Mouse (Mus musculus) midbrain, embryonic 14.5 days (tissue): ENCODE results near the gene Mpv17l. TPM values are rescaled to one million over a fixed set of nuclear protein-coding genes. Genes with fewer than 3 reads are reported as not detected.
"Not testable (repeated sequence)": the region's sequence is repeated elsewhere in the genome, so short reads cannot be mapped to it uniquely, and the experiment has no call there.

Experiments
- ATAC-seq: fragments of 200-750 bp; cut with Nextera tagmentation; 2 replicates; pipeline ENCODE4 v1.8.0; 2017; ENCODE audit warnings: moderate number of reproducible peaks, moderate library complexity; ENCODE audit not compliant: low FRiP score, low TSS enrichment
- DNase-seq: peaks from one replicate; pipeline ENCODE4 v3.0.0-alpha.2; 2015
- H3K27ac ChIP-seq: fragments of 300-500 bp; sonication (generic); replicated peaks from 2 replicates; pipeline ENCODE4 v1.5.1; 2014; ENCODE audit warnings: mild to moderate bottlenecking, low read depth, low read length, moderate library complexity
- H3K27me3 ChIP-seq: fragments of 300-500 bp; sonication (generic); 2 replicates; pipeline ENCODE4 v1.6.1; 2014; ENCODE audit warnings: low read length, control low read depth, mixed read lengths; ENCODE audit not compliant: control insufficient read depth, insufficient read depth
- H3K36me3 ChIP-seq: fragments of 300-500 bp; sonication (generic); 2 replicates; pipeline ENCODE4 v1.6.1; 2014; ENCODE audit warnings: low read length, control low read depth; ENCODE audit not compliant: control insufficient read depth, insufficient read depth
- H3K4me1 ChIP-seq: fragments of 300-500 bp; sonication (generic); 2 replicates; pipeline ENCODE4 v1.6.1; 2014; ENCODE audit warnings: mild to moderate bottlenecking, antibody characterized with exemption, low read length, control low read depth; ENCODE audit not compliant: control insufficient read depth, insufficient read depth
- H3K4me2 ChIP-seq: fragments of 300-500 bp; sonication (generic); 2 replicates; pipeline ENCODE4 v1.6.1; 2014; ENCODE audit warnings: mild to moderate bottlenecking, low read length, moderate library complexity
- H3K4me3 ChIP-seq: fragments of 300-500 bp; sonication (generic); replicated peaks from 2 replicates; pipeline ENCODE4 v1.5.1; 2014; ENCODE audit warnings: low read depth, low read length
- H3K9ac ChIP-seq: fragments of 300-500 bp; sonication (generic); replicated peaks from 2 replicates; pipeline ENCODE4 v1.6.1; 2014; ENCODE audit warnings: mild to moderate bottlenecking, low read length, moderate library complexity
- H3K9me3 ChIP-seq: fragments of 300-500 bp; sonication (generic); 2 replicates; pipeline ENCODE4 v1.6.1; 2016; ENCODE audit warnings: low read length, control low read depth, mixed read lengths; ENCODE audit not compliant: control insufficient read depth
- WGBS: fragments of 180-500 bp; shearing (Covaris S2); extraction: QIAGEN DNeasy Blood & Tissue Kit; methylation state at CpG from one replicate; pipeline ENCODE4 v1.1.7; 2014; 5-methylcytosine and 5-hydroxymethylcytosine counted together
- polyA plus RNA-seq: library from polyadenylated mRNA; unstranded; fragments of >200 nt; fragmentation: Nextera tagmentation; extraction: Ambion mirVana; gene quantifications from 2 replicates; pipeline ENCODE4 v1.2.1, GENCODE M21; 2014

The Mpv17l gene
- polyA plus RNA-seq, 1 experiment from 2014 or later, result 22.0 TPM

GRCm38 (mm10) chr16:13977026-13977425, 74.1 kb downstream of the Mpv17l start:
- not testable (repeated sequence) for H3K4me1 ChIP-seq, H3K9me3 ChIP-seq, ATAC-seq, H3K4me2 ChIP-seq, H3K36me3 ChIP-seq, H3K27me3 ChIP-seq, H3K4me3 ChIP-seq, DNase-seq, H3K9ac ChIP-seq, H3K27ac ChIP-seq
- WGBS, result 58% methylated on average over 1 of the region's 1 CpGs

- not testable (repeated sequence) for H3K27me3 ChIP-seq, H3K27ac ChIP-seq, H3K9me3 ChIP-seq, H3K9ac ChIP-seq, ATAC-seq, H3K4me3 ChIP-seq, H3K36me3 ChIP-seq, H3K4me1 ChIP-seq, H3K4me2 ChIP-seq, DNase-seq
- 72% methylated on average over 3 of the region's 3 CpGs for WGBS
These were observed 78.8 kb downstream of the Mpv17l start for GRCm38 (mm10) chr16:13981726-13982125.

GRCm38 (mm10) chr16:13983161-13983560, 80.2 kb downstream of the Mpv17l start:
- Histone ChIP-seq H3K27me3 (no peaks in the 10 kb centered on the region), H3K4me1 (peaks cover 9% of the 10 kb centered on the region; the same call in 1 of the 2 replicates), H3K27ac (no peak overlapping the region), H3K4me2 (no peak overlapping the region), H3K36me3 (no peaks in the 10 kb centered on the region), H3K9ac (no peak overlapping the region), H3K4me3 (no peak overlapping the region), H3K9me3 (no peaks in the 10 kb centered on the region)
- WGBS, result 84% methylated on average over 5 of the region's 5 CpGs
- no peak for ATAC-seq
- no peak for DNase-seq

GRCm38 (mm10) chr16:13986197-13986573, 83.2 kb downstream of the Mpv17l start:
- Histone ChIP-seq H3K9ac (peak overlapping the region; percentile 96), H3K4me2 (peak overlapping the region; percentile 62), H3K27me3 (no peaks in the 10 kb centered on the region), H3K4me3 (peak overlapping the region; percentile 82), H3K27ac (peak overlapping the region; percentile 93), H3K36me3 (no peaks in the 10 kb centered on the region), H3K4me1 (peaks cover 16% of the 10 kb centered on the region), H3K9me3 (no peaks in the 10 kb centered on the region)
- ATAC-seq, result peak; percentile 62; the same call in 1 of the 2 replicates
- DNase-seq, result no peak
- WGBS, result 30% methylated on average over 3 of the region's 3 CpGs

- Histone ChIP-seq H3K4me2 (peak within 1 kb of the TSS; percentile 62), H3K27me3 (no peaks in the 10 kb centered on the region), H3K9me3 (no peaks in the 10 kb centered on the region), H3K4me1 (peaks cover 16% of the 10 kb centered on the region), H3K36me3 (no peaks in the 10 kb centered on the region; the same call in 1 of the 2 replicates), H3K27ac (peak within 1 kb of the TSS; percentile 93), H3K9ac (peak within 1 kb of the TSS; percentile 96), H3K4me3 (peak within 1 kb of the TSS; percentile 82)
- DNase-seq (peak; percentile 83), ATAC-seq (peak; percentile 86)
- WGBS, result under 1% methylated on average over 31 of the region's 31 CpGs
These were observed 83.9 kb downstream of the Mpv17l start, which contains the start of the genes 2900011O08Rik and Ifitm7 for GRCm38 (mm10) chr16:13986574-13987478. Gene 2900011O08Rik, plus strand, starts transcription at chr16:13986604. Gene Ifitm7, minus strand, starts transcription at chr16:13986888.

- no peak overlapping the region for H3K4me3 ChIP-seq
- 85% methylated on average over 11 of the region's 11 CpGs for WGBS
- no peaks in the 10 kb centered on the region for H3K9me3 ChIP-seq
- H3K27ac ChIP-seq, result no peak overlapping the region
- ATAC-seq (no peak), DNase-seq (no peak)
- no peaks in the 10 kb centered on the region for H3K27me3 ChIP-seq
- no peak overlapping the region for H3K4me2 ChIP-seq
- H3K4me1 ChIP-seq, result peaks cover 12% of the 10 kb centered on the region
- no peak overlapping the region for H3K9ac ChIP-seq
- peaks cover 5% of the 10 kb centered on the region; the same call in 1 of the 2 replicates for H3K36me3 ChIP-seq
These were observed 89.7 kb downstream of the Mpv17l start for GRCm38 (mm10) chr16:13992518-13993248.

GRCm38 (mm10) chr16:13994076-13994475, 91.1 kb downstream of the Mpv17l start:
- Histone ChIP-seq H3K4me1 (no peaks in the 10 kb centered on the region; the same call in 1 of the 2 replicates), H3K9me3 (no peaks in the 10 kb centered on the region), H3K4me2 (no peak overlapping the region), H3K27me3 (no peaks in the 10 kb centered on the region), H3K4me3 (no peak overlapping the region), H3K27ac (no peak overlapping the region), H3K9ac (no peak overlapping the region), H3K36me3 (peaks cover 5% of the 10 kb centered on the region; the same call in 1 of the 2 replicates)
- DNase-seq, result no peak
- no peak for ATAC-seq
- 86% methylated on average over 1 of the region's 1 CpGs for WGBS

- WGBS, result 80% methylated on average over 1 of the region's 1 CpGs
- Histone ChIP-seq H3K4me1 (no peaks in the 10 kb centered on the region), H3K9me3 (no peaks in the 10 kb centered on the region), H3K4me3 (no peak overlapping the region), H3K9ac (no peak overlapping the region), H3K36me3 (peaks cover 5% of the 10 kb centered on the region; the same call in 1 of the 2 replicates), H3K27me3 (no peaks in the 10 kb centered on the region), H3K27ac (no peak overlapping the region), H3K4me2 (no peak overlapping the region)
- DNase-seq, result no peak
- ATAC-seq, result no peak
These were observed 91.5 kb downstream of the Mpv17l start for GRCm38 (mm10) chr16:13994502-13994901.
